Mouse (Mus musculus) stomach, embryonic 16.5 days (tissue): ENCODE data around the gene Arpc5l. TPM values are rescaled to one million over a fixed set of nuclear protein-coding genes. Genes with fewer than 3 reads are reported as not detected.
"Not testable (repeated sequence)": the region's sequence is repeated elsewhere in the genome, so short reads cannot be mapped to it uniquely, and the experiment has no call there.

ENCODE experiments used
- ATAC-seq: fragments of 200-750 bp; cut with Nextera tagmentation; 2 replicates; pipeline ENCODE4 v1.8.0; 2017; ENCODE audit warnings: moderate number of reproducible peaks, moderate TSS enrichment; ENCODE audit not compliant: insufficient read depth, low FRiP score
- H3K27ac ChIP-seq: fragments of 300-500 bp; sonication (generic); 2 replicates; pipeline ENCODE4 v1.5.1; 2014; ENCODE audit warnings: low read length
- H3K27me3 ChIP-seq: fragments of 300-500 bp; sonication (generic); 2 replicates; pipeline ENCODE4 v1.6.1; 2014; ENCODE audit warnings: low read length, control low read depth, mixed read lengths; ENCODE audit not compliant: control insufficient read depth, insufficient read depth
- H3K36me3 ChIP-seq: fragments of 300-500 bp; sonication (generic); 2 replicates; pipeline ENCODE4 v1.6.1; 2014; ENCODE audit warnings: low read length; ENCODE audit not compliant: control insufficient read depth, insufficient read depth
- H3K4me1 ChIP-seq: fragments of 300-500 bp; sonication (generic); 2 replicates; pipeline ENCODE4 v1.6.1; 2014; ENCODE audit warnings: low read length, control low read depth, mixed read lengths; ENCODE audit not compliant: control insufficient read depth, insufficient read depth
- H3K4me2 ChIP-seq: fragments of 300-500 bp; sonication (generic); 2 replicates; pipeline ENCODE4 v1.6.1; 2014; ENCODE audit warnings: low read depth, low read length, mixed read lengths
- H3K4me3 ChIP-seq: fragments of 300-500 bp; sonication (generic); replicated peaks from 2 replicates; pipeline ENCODE4 v1.5.1; 2014; ENCODE audit warnings: mild to moderate bottlenecking, low read length
- H3K9ac ChIP-seq: fragments of 300-500 bp; sonication (generic); 2 replicates; pipeline ENCODE4 v1.6.1; 2014; ENCODE audit warnings: low read length
- H3K9me3 ChIP-seq: fragments of 300-500 bp; sonication (generic); replicated peaks from 2 replicates; pipeline ENCODE4 v1.6.1; 2016; ENCODE audit warnings: low read length, control low read depth; ENCODE audit not compliant: control insufficient read depth
- WGBS: fragments of 180-500 bp; shearing (Covaris S2); extraction: QIAGEN DNeasy Blood & Tissue Kit; methylation state at CpG from one replicate; pipeline ENCODE4 v1.1.7; 2014; 5-methylcytosine and 5-hydroxymethylcytosine counted together
- polyA plus RNA-seq: library from polyadenylated mRNA; unstranded; fragments of >200 nt; fragmentation: Nextera tagmentation; extraction: Ambion mirVana; gene quantifications from 2 replicates; pipeline ENCODE4 v1.2.1, GENCODE M21; 2015

Arpc5l gene
- polyA plus RNA-seq, 1 experiment from 2014 or later, result 114 TPM

GRCm38 (mm10) chr2:39005574-39006079 is 479 bp downstream of the Arpc5l start, which contains the start of gene Rpl35:
TSS of gene Rpl35 (minus strand) at chr2:39005624.
- H3K4me2 ChIP-seq, result peak within 1 kb of the TSS; percentile 96
- peaks cover 38% of the 10 kb centered on the region for H3K4me1 ChIP-seq
- no peaks in the 10 kb centered on the region for H3K9me3 ChIP-seq
- no peak for ATAC-seq
- peak within 1 kb of the TSS; percentile 84 for H3K4me3 ChIP-seq
- 11% methylated on average over 15 of the region's 15 CpGs for WGBS
- peaks cover 19% of the 10 kb centered on the region; the same call in 1 of the 2 replicates for H3K36me3 ChIP-seq
- peak within 1 kb of the TSS; percentile 85 for H3K9ac ChIP-seq
- H3K27me3 ChIP-seq, result no peaks in the 10 kb centered on the region
- peak within 1 kb of the TSS; percentile 74 for H3K27ac ChIP-seq

GRCm38 (mm10) chr2:39006149-39006730 is 1.1 kb downstream of the Arpc5l start:
- no peak for ATAC-seq
- Histone ChIP-seq H3K27ac (no peak overlapping the region), H3K9me3 (no peaks in the 10 kb centered on the region), H3K27me3 (no peaks in the 10 kb centered on the region), H3K9ac (0 out of 2 replicates have a peak overlapping the region, but pooled peaks have one; percentile 42), H3K4me2 (peak overlapping the region; percentile 60), H3K36me3 (peaks cover 13% of the 10 kb centered on the region; the same call in 1 of the 2 replicates), H3K4me1 (peaks cover 42% of the 10 kb centered on the region), H3K4me3 (peak overlapping the region; percentile 84)
- 82% methylated on average over 14 of the region's 14 CpGs for WGBS

GRCm38 (mm10) chr2:39007865-39008264 is 2.7 kb downstream of the Arpc5l start:
- H3K9me3 ChIP-seq, result no peaks in the 10 kb centered on the region
- under 1% methylated on average over 43 of the region's 44 CpGs for WGBS
- H3K27ac ChIP-seq, result peak overlapping the region; percentile 85
- H3K4me1 ChIP-seq, result peaks cover 41% of the 10 kb centered on the region
- H3K27me3 ChIP-seq, result no peaks in the 10 kb centered on the region
- peak overlapping the region; percentile 91 for H3K4me2 ChIP-seq
- peak overlapping the region; percentile 71 for H3K4me3 ChIP-seq
- H3K9ac ChIP-seq, result peak overlapping the region; percentile 94
- H3K36me3 ChIP-seq, result peaks cover 6% of the 10 kb centered on the region; the same call in 1 of the 2 replicates
- peak; percentile 91 for ATAC-seq

GRCm38 (mm10) chr2:39008350-39008851 is 3.3 kb downstream of the Arpc5l start:
- WGBS, result 1% methylated on average over 18 of the region's 25 CpGs

GRCm38 (mm10) chr2:39008954-39009365 is 3.8 kb downstream of the Arpc5l start:
- ATAC-seq, result no peak
- peak overlapping the region; percentile 85 for H3K27ac ChIP-seq

More at GRCm38 (mm10) chr2:39008350-39008851, 3.3 kb downstream of the Arpc5l start:
- Histone ChIP-seq H3K27ac (peak overlapping the region; percentile 85), H3K4me2 (peak overlapping the region; percentile 91), H3K36me3 (0 out of 2 replicates have a peak, but pooled peaks cover 2% of the 10 kb centered on the region), H3K9me3 (no peaks in the 10 kb centered on the region), H3K9ac (peak overlapping the region; percentile 94), H3K4me1 (peaks cover 36% of the 10 kb centered on the region), H3K27me3 (no peaks in the 10 kb centered on the region), H3K4me3 (peak overlapping the region; percentile 71)
- peak; percentile 39 for ATAC-seq

GRCm38 (mm10) chr2:39010144-39010543 is 5.0 kb downstream of the Arpc5l start:
- not testable (repeated sequence) for ATAC-seq, H3K27me3 ChIP-seq, H3K9ac ChIP-seq, H3K27ac ChIP-seq, H3K4me3 ChIP-seq, H3K4me2 ChIP-seq, H3K9me3 ChIP-seq, H3K36me3 ChIP-seq
- H3K4me1 ChIP-seq, result peaks cover 27% of the 10 kb centered on the region
- WGBS, result 93% methylated on average over 4 of the region's 5 CpGs

More at GRCm38 (mm10) chr2:39008954-39009365, 3.8 kb downstream of the Arpc5l start:
- Histone ChIP-seq H3K4me1 (peaks cover 30% of the 10 kb centered on the region), H3K4me3 (peak overlapping the region; percentile 71), H3K4me2 (peak overlapping the region; percentile 91), H3K27me3 (no peaks in the 10 kb centered on the region), H3K36me3 (no peaks in the 10 kb centered on the region), H3K9ac (peak overlapping the region; percentile 94), H3K9me3 (no peaks in the 10 kb centered on the region)
- 6% methylated on average over 3 of the region's 3 CpGs for WGBS

GRCm38 (mm10) chr2:39011264-39011663 is 6.1 kb downstream of the Arpc5l start:
- peaks cover 21% of the 10 kb centered on the region for H3K4me1 ChIP-seq
- H3K36me3 ChIP-seq, result 0 out of 2 replicates have a peak, but pooled peaks cover 6% of the 10 kb centered on the region
- no peak overlapping the region for H3K27ac ChIP-seq
- H3K27me3 ChIP-seq, result no peaks in the 10 kb centered on the region
- H3K4me2 ChIP-seq, result no peak overlapping the region
- no peaks in the 10 kb centered on the region for H3K9me3 ChIP-seq
- H3K9ac ChIP-seq, result no peak overlapping the region
- H3K4me3 ChIP-seq, result no peak overlapping the region
- no peak for ATAC-seq

- Histone ChIP-seq H3K9me3 (no peaks in the 10 kb centered on the region), H3K36me3 (0 out of 2 replicates have a peak, but pooled peaks cover 6% of the 10 kb centered on the region), H3K9ac (no peak overlapping the region), H3K4me1 (peaks cover 20% of the 10 kb centered on the region), H3K4me2 (no peak overlapping the region), H3K27ac (no peak overlapping the region), H3K27me3 (no peaks in the 10 kb centered on the region), H3K4me3 (no peak overlapping the region)
- 84% methylated on average over 3 of the region's 3 CpGs for WGBS
- no peak for ATAC-seq
Observed at GRCm38 (mm10) chr2:39011971-39012370, 6.8 kb downstream of the Arpc5l start.

GRCm38 (mm10) chr2:39012768-39013279 is 7.7 kb downstream of the Arpc5l start:
- H3K4me3 ChIP-seq, result no peak overlapping the region
- H3K9me3 ChIP-seq, result no peaks in the 10 kb centered on the region
- H3K4me1 ChIP-seq, result peaks cover 17% of the 10 kb centered on the region
- no peak overlapping the region for H3K27ac ChIP-seq
- H3K9ac ChIP-seq, result no peak overlapping the region
- H3K27me3 ChIP-seq, result no peaks in the 10 kb centered on the region
- 0 out of 2 replicates have a peak, but pooled peaks cover 6% of the 10 kb centered on the region for H3K36me3 ChIP-seq
- ATAC-seq, result no peak
- no peak overlapping the region for H3K4me2 ChIP-seq
- WGBS, result 92% methylated on average over 7 of the region's 7 CpGs
